Mouse (Mus musculus) ovary, postnatal 36 days (tissue): ENCODE results near the gene Car10.
"Not testable (repeated sequence)": the region's sequence is repeated elsewhere in the genome, so short reads cannot be mapped to it uniquely, and the experiment has no call there.

Experiments used
- DNase-seq: peaks from one replicate; pipeline ENCODE4 v3.0.0; 2022; ENCODE audit warnings: low spot score, mixed read lengths

Car10 gene

GRCm38 (mm10) chr11:93396356-93396755 lies 298.5 kb downstream of the Car10 start:
- DNase-seq, result no peak

- DNase-seq, result not testable (repeated sequence)
Observed at GRCm38 (mm10) chr11:93401167-93401566, 303.3 kb downstream of the Car10 start.

GRCm38 (mm10) chr11:93407981-93408380 lies 310.2 kb downstream of the Car10 start:
- no peak for DNase-seq

- DNase-seq, result no peak
Observed at GRCm38 (mm10) chr11:93431482-93431881, 333.7 kb downstream of the Car10 start.

GRCm38 (mm10) chr11:93434997-93435915 lies 337.4 kb downstream of the Car10 start:
- DNase-seq, result no peak

GRCm38 (mm10) chr11:93436892-93437291 lies 339.1 kb downstream of the Car10 start:
- DNase-seq, result no peak

- DNase-seq, result no peak
Observed at GRCm38 (mm10) chr11:93440466-93440865, 342.6 kb downstream of the Car10 start.

- no peak for DNase-seq
Observed at GRCm38 (mm10) chr11:93443777-93444176, 345.9 kb downstream of the Car10 start.

- DNase-seq, result no peak
Observed at GRCm38 (mm10) chr11:93444741-93445140, 346.9 kb downstream of the Car10 start.

- DNase-seq, result no peak
Observed at GRCm38 (mm10) chr11:93447566-93447965, 349.7 kb downstream of the Car10 start.

GRCm38 (mm10) chr11:93448290-93449256 lies 350.7 kb downstream of the Car10 start:
- no peak for DNase-seq

- DNase-seq, result no peak
Observed at GRCm38 (mm10) chr11:93450535-93450934, 352.7 kb downstream of the Car10 start.

- DNase-seq, result no peak
Observed at GRCm38 (mm10) chr11:93466221-93466620, 368.4 kb downstream of the Car10 start.

GRCm38 (mm10) chr11:93467711-93468110 lies 369.9 kb downstream of the Car10 start:
- DNase-seq, result no peak

GRCm38 (mm10) chr11:93470771-93471170 lies 372.9 kb downstream of the Car10 start:
- no peak for DNase-seq

- peak; percentile 26 for DNase-seq
Observed at GRCm38 (mm10) chr11:93471573-93472179, 373.8 kb downstream of the Car10 start.

- DNase-seq, result no peak
Observed at GRCm38 (mm10) chr11:93484661-93485060, 386.8 kb downstream of the Car10 start.

GRCm38 (mm10) chr11:93487021-93487420 lies 389.2 kb downstream of the Car10 start:
- DNase-seq, result no peak

GRCm38 (mm10) chr11:93487913-93488604 lies 390.2 kb downstream of the Car10 start:
- no peak for DNase-seq

GRCm38 (mm10) chr11:93490211-93490820 lies 392.5 kb downstream of the Car10 start:
- DNase-seq, result no peak

- DNase-seq, result no peak
Observed at GRCm38 (mm10) chr11:93497896-93498295, 400.1 kb downstream of the Car10 start.
